Mouse (Mus musculus): ENCODE data around the gene Hyls1.

Gene Hyls1

GRCm38 (mm10) chr9:35543099-35543860, 26.9 kb downstream of the Hyls1 start:
- no peak for DNase-seq (ENCODE audit: inconsistent ontology term)

- no peak for DNase-seq (ENCODE audit: inconsistent ontology term)
Measured at GRCm38 (mm10) chr9:35541941-35542340, 28.3 kb downstream of the Hyls1 start.

GRCm38 (mm10) chr9:35541488-35541887, 28.7 kb downstream of the Hyls1 start:
- DNase-seq (ENCODE audit: inconsistent ontology term): peak; percentile 61

- DNase-seq (ENCODE audit: inconsistent ontology term): no peak
Measured at GRCm38 (mm10) chr9:35541024-35541423, 29.2 kb downstream of the Hyls1 start.

- DNase-seq (ENCODE audit: inconsistent ontology term): no peak
Measured at GRCm38 (mm10) chr9:35539001-35539750, 31.0 kb downstream of the Hyls1 start.

- DNase-seq (ENCODE audit: inconsistent ontology term): no peak
Measured at GRCm38 (mm10) chr9:35535876-35536275, 34.3 kb downstream of the Hyls1 start.

- DNase-seq (ENCODE audit: inconsistent ontology term): peak; percentile 51
Measured at GRCm38 (mm10) chr9:35535110-35535509, 35.1 kb downstream of the Hyls1 start.

- DNase-seq (ENCODE audit: inconsistent ontology term): no peak
Measured at GRCm38 (mm10) chr9:35533266-35533665, 36.9 kb downstream of the Hyls1 start.

- DNase-seq (ENCODE audit: inconsistent ontology term): no peak
Measured at GRCm38 (mm10) chr9:35529796-35530195, 40.4 kb downstream of the Hyls1 start.

GRCm38 (mm10) chr9:35529141-35529540, 41.1 kb downstream of the Hyls1 start:
- no peak for DNase-seq (ENCODE audit: inconsistent ontology term)

- DNase-seq (ENCODE audit: inconsistent ontology term): peak; percentile 69
Measured at GRCm38 (mm10) chr9:35523941-35524411, 46.2 kb downstream of the Hyls1 start.

- DNase-seq (ENCODE audit: inconsistent ontology term): peak; percentile 79
Measured at GRCm38 (mm10) chr9:35523541-35523940, 46.7 kb downstream of the Hyls1 start.

GRCm38 (mm10) chr9:35522821-35523515, 47.2 kb downstream of the Hyls1 start:
- DNase-seq (ENCODE audit: inconsistent ontology term): no peak

GRCm38 (mm10) chr9:35522241-35522640, 48.0 kb downstream of the Hyls1 start:
- no peak for DNase-seq (ENCODE audit: inconsistent ontology term)

GRCm38 (mm10) chr9:35520631-35521348, 49.4 kb downstream of the Hyls1 start:
- no peak for DNase-seq (ENCODE audit: inconsistent ontology term)

- DNase-seq (ENCODE audit: inconsistent ontology term): no peak
Measured at GRCm38 (mm10) chr9:35518169-35518568, 52.0 kb downstream of the Hyls1 start, which contains the start of gene Gm1113. Gene Gm1113 (minus strand): TSS chr9:35518269.

- DNase-seq (ENCODE audit: inconsistent ontology term): no peak
Measured at GRCm38 (mm10) chr9:35516711-35517110, 53.5 kb downstream of the Hyls1 start.

- DNase-seq (ENCODE audit: inconsistent ontology term): no peak
Measured at GRCm38 (mm10) chr9:35516182-35516581, 54.0 kb downstream of the Hyls1 start.

GRCm38 (mm10) chr9:35513900-35514299, 56.3 kb downstream of the Hyls1 start:
- DNase-seq (ENCODE audit: inconsistent ontology term): no peak
